Mouse (Mus musculus) testis, adult 2 months (tissue): Measurements from ENCODE around the gene Mall. TPM values are rescaled to one million over a fixed set of nuclear protein-coding genes. Genes with fewer than 3 reads are reported as not detected.
A peak's percentile ranks its signal among the peaks of the same experiment; 100 is the strongest.

Source experiments
- H3K27ac ChIP-seq: fragments of 200-500 bp; 2 replicates; pipeline ENCODE4 v1.5.1; 2012; ENCODE audit warnings: low read depth, low read length; ENCODE audit not compliant: control insufficient read depth, insufficient read depth
- H3K27me3 ChIP-seq: fragments of 200-500 bp; 2 replicates; pipeline ENCODE4 v1.6.1; 2012; ENCODE audit warnings: mild to moderate bottlenecking, low read length, moderate library complexity; ENCODE audit not compliant: control insufficient read depth, insufficient read depth
- H3K36me3 ChIP-seq: fragments of 200-500 bp; 2 replicates; pipeline ENCODE4 v1.6.1; 2012; ENCODE audit warnings: mild to moderate bottlenecking, low read length; ENCODE audit not compliant: control insufficient read depth, insufficient read depth
- H3K4me1 ChIP-seq: fragments of 200-500 bp; 2 replicates; pipeline ENCODE4 v1.6.1; 2012; ENCODE audit warnings: low read length; ENCODE audit not compliant: control insufficient read depth, insufficient read depth
- H3K4me3 ChIP-seq: fragments of 200-500 bp; 2 replicates; pipeline ENCODE4 v1.5.1; 2012; ENCODE audit warnings: low read depth, mild to moderate bottlenecking, low read length, moderate library complexity, mixed read lengths; ENCODE audit not compliant: control insufficient read depth
- CTCF ChIP-seq: fragments of 200-500 bp; IDR thresholded peaks from 2 replicates; pipeline ENCODE4 v1.5.1; 2012; ENCODE audit warnings: low read depth, mild to moderate bottlenecking, inconsistent platforms, low read length, moderate library complexity; ENCODE audit not compliant: control insufficient read depth, insufficient read depth, insufficient replicate concordance
- POLR2A ChIP-seq: fragments of 200-500 bp; IDR thresholded peaks from 2 replicates; pipeline ENCODE4 v1.6.1; 2012; ENCODE audit warnings: low read depth, mild to moderate bottlenecking, inconsistent platforms, low read length, moderate library complexity; ENCODE audit not compliant: control insufficient read depth
- polyA plus RNA-seq: library from polyadenylated mRNA; depleted of rRNA; stranded (reverse); fragments of >200 nt; gene quantifications from 2 replicates; pipeline ENCODE4 v1.2.3, GENCODE M21; 2012; rRNA removed

Gene Mall
- polyA plus RNA-seq, 1 experiment, result 4.4 TPM

- H3K27ac ChIP-seq, result no peak within 1 kb of the TSS
- no peak for TF ChIP-seq POLR2A
- no peak for TF ChIP-seq CTCF
- peaks cover 6% of the 10 kb centered on the region for H3K4me1 ChIP-seq
- no peaks in the 10 kb centered on the region for H3K36me3 ChIP-seq
- no peaks in the 10 kb centered on the region for H3K27me3 ChIP-seq
- peak within 1 kb of the TSS; percentile 47 for H3K4me3 ChIP-seq
Observed at GRCm38 (mm10) chr2:127656086-127656720, 73.5 kb downstream of the Mall start, which contains the start of gene Mal. Gene Mal (minus strand): TSS chr2:127656695.

- Histone ChIP-seq H3K27me3 (no peaks in the 10 kb centered on the region), H3K4me3 (no peak overlapping the region), H3K36me3 (no peaks in the 10 kb centered on the region), H3K4me1 (peaks cover 6% of the 10 kb centered on the region), H3K27ac (no peak overlapping the region)
- TF ChIP-seq POLR2A (no peak), CTCF (no peak)
Observed at GRCm38 (mm10) chr2:127655419-127655818, 74.3 kb downstream of the Mall start.

GRCm38 (mm10) chr2:127654786-127655185 is 74.9 kb downstream of the Mall start:
- Histone ChIP-seq H3K36me3 (no peaks in the 10 kb centered on the region), H3K4me3 (no peak overlapping the region), H3K27me3 (no peaks in the 10 kb centered on the region), H3K27ac (no peak overlapping the region), H3K4me1 (peaks cover 6% of the 10 kb centered on the region)
- TF ChIP-seq POLR2A (no peak), CTCF (no peak)

Other genes starting within 250 kb of the Mall start
- gene Kcnip3, start 207.8 kb downstream of the Mall start, polyA plus RNA-seq, result 2.7 and 4.5 TPM in 2 replicates
- 0.09 and 20.7 TPM in 2 replicates for gene Prom2, start 188.5 kb downstream of the Mall start, polyA plus RNA-seq
- 5.6 and 6.0 TPM in 2 replicates for gene Zfp661, start 142.8 kb downstream of the Mall start, polyA plus RNA-seq
- gene Mrps5, start 142.7 kb downstream of the Mall start, polyA plus RNA-seq, result 32.6 and 33.8 TPM in 2 replicates
- gene Mal, start 73.2 kb downstream of the Mall start, polyA plus RNA-seq, result 1.2 and 1.3 TPM in 2 replicates
- 535 and 575 TPM in 2 replicates for gene Nphp1, start 59.0 kb upstream of the Mall start, polyA plus RNA-seq
- 7.7 and 8.7 TPM in 2 replicates for gene Mtln, start 62.6 kb upstream of the Mall start, polyA plus RNA-seq
- gene Bub1, start 101.9 kb upstream of the Mall start, polyA plus RNA-seq, result 12.5 and 13.9 TPM in 2 replicates
- gene Acoxl, start 108.9 kb upstream of the Mall start, polyA plus RNA-seq, result 0.07 and 0.14 TPM in 2 replicates